ENCODE assay signal across 8 mouse cellular contexts in genomic region chr13:43479767-43480571, GRCm38 (mm10). TPM values are rescaled to one million over a fixed set of nuclear protein-coding genes. Genes with fewer than 3 reads are reported as not detected.
DNase-seq lines count a peak whose midpoint lies in the region; ATAC-seq and TF ChIP-seq lines count a peak whose summit lies in the region.

No protein-coding gene starts in this region.

- peak overlapping the region; percentile 97 for H3K9ac ChIP-seq in intestine, postnatal 0 days (ENCODE audit: low read depth, low read length)

- peak overlapping the region; percentile 87 for H3K4me3 ChIP-seq in intestine, postnatal 0 days (ENCODE audit: low read depth, low read length)
- H3K4me3 ChIP-seq in lung, adult 2 months (replicated peaks; ENCODE audit: extremely low read depth, low read depth, low read length), result peak overlapping the region; percentile 97

- no peaks in the 10 kb centered on the region for H3K27me3 ChIP-seq in intestine, postnatal 0 days (replicated peaks; ENCODE audit: control insufficient read depth, insufficient read depth, low read length)

- no peaks in the 10 kb centered on the region for H3K36me3 ChIP-seq in intestine, postnatal 0 days (ENCODE audit: control insufficient read depth, insufficient read depth)

- 1% methylated on average over 36 of the region's 36 CpGs for WGBS in intestine, postnatal 0 days
- under 1% methylated on average over 36 of the region's 36 CpGs for WGBS in lung, adult 2 months

- no peak for TF ChIP-seq CTCF in intestine, postnatal 0 days (IDR thresholded peaks at IDR 0.05; ENCODE audit: low read depth)
- TF ChIP-seq CTCF in lung, adult 2 months (IDR thresholded peaks at IDR 0.05; ENCODE audit: insufficient read depth, low read length), result no peak

- peak overlapping the region; percentile 99 for H3K27ac ChIP-seq in intestine, postnatal 0 days (ENCODE audit: low read depth, low read length)

- no peak for TF ChIP-seq POLR2A in lung, adult 2 months (IDR thresholded peaks at IDR 0.05; ENCODE audit: borderline replicate concordance, extremely low read depth, low read depth, low read length)

- H3K4me1 ChIP-seq in intestine, postnatal 0 days (replicated peaks; ENCODE audit: control insufficient read depth, insufficient read depth, low read length), result 0 out of 2 replicates have a peak, but pooled peaks cover 3% of the 10 kb centered on the region
- H3K4me1 ChIP-seq in lung, adult 2 months (ENCODE audit: control insufficient read depth, insufficient read depth, low read length), result peaks cover 24% of the 10 kb centered on the region

- H3K9me3 ChIP-seq in intestine, postnatal 0 days (ENCODE audit: control insufficient read depth), result no peaks in the 10 kb centered on the region

- intact Hi-C loops in gastrocnemius, postnatal 14 days (cut with DNase I; ENCODE audit: low total_unique reads), result loop anchor here (10.0 kb wide), 2 partner anchors 55 kb away; no protein-coding TSS in a partner anchor

- peak overlapping the region; percentile 75 for H3K4me2 ChIP-seq in intestine, postnatal 0 days (replicated peaks; ENCODE audit: low read depth)

- no peak for ATAC-seq in intestine, postnatal 0 days

- DNase-seq in ovary, postnatal 10 days (ENCODE audit: low spot score), result peak; percentile 20
- DNase-seq in ovary, adult 18-20 months (ENCODE audit: low spot score), result no peak
- DNase-seq in cerebellum, postnatal 14 days, result peak; percentile 63 to 64
- peak; percentile 35 for DNase-seq in gastrocnemius, postnatal 14 days
- DNase-seq in lung, adult 2 months, result peak; percentile 56
- DNase-seq in ovary, postnatal 14 days (ENCODE audit: low spot score), result peak; percentile 29
- DNase-seq in thymus, postnatal 36 days, result peak; percentile 42 to 60

RNA-seq across cellular contexts. Expression of gene Ranbp9, which starts 1.1 kb away (rescaled TPM):
- total RNA-seq in gastrocnemius, postnatal 14 days (2021), result 10 to 100 TPM; 33.5 to 36.1 TPM
- 6.9 and 7.2 TPM in 2 replicates for polyA plus RNA-seq in intestine, postnatal 0 days (2015; fragmentation: Nextera tagmentation; extraction: Ambion mirVana)
- 17.1 and 17.7 TPM in 2 replicates for polyA plus RNA-seq in lung, adult 2 months (2012; rRNA removed)
